ENCODE assay signal across 8 mouse cellular contexts in genomic region chr6:85452816-85453215, GRCm38 (mm10). TPM values are rescaled to one million over a fixed set of nuclear protein-coding genes. Genes with fewer than 3 reads are reported as not detected.
DNase-seq lines count a peak whose midpoint lies in the region; ATAC-seq and TF ChIP-seq lines count a peak whose summit lies in the region.

No protein-coding gene starts in this region.

- H3K9ac ChIP-seq in hindbrain, embryonic 16.5 days (ENCODE audit: low read depth, low read length): peak overlapping the region; percentile 90
- H3K9ac ChIP-seq in midbrain, postnatal 0 days (replicated peaks; ENCODE audit: low read length, poor library complexity, severe bottlenecking): peak overlapping the region; percentile 91

- TF ChIP-seq CTCF in gastrocnemius, adult 2 months (IDR thresholded peaks at IDR 0.05): no peak
- no peak; the same call in 1 of the 2 replicates for TF ChIP-seq CTCF in midbrain, postnatal 0 days (IDR thresholded peaks at IDR 0.05)

- peak overlapping the region; percentile 73 for H3K4me3 ChIP-seq in gastrocnemius, adult 2 months
- peak overlapping the region; percentile 79 for H3K4me3 ChIP-seq in hindbrain, embryonic 16.5 days (ENCODE audit: low read length)
- peak overlapping the region; percentile 85 for H3K4me3 ChIP-seq in midbrain, postnatal 0 days (ENCODE audit: low read depth, low read length)

- no peak for DNase-seq in gastrocnemius, adult 2 months
- no peak for DNase-seq in gastrocnemius, postnatal 25 days
- peak; percentile 2 for DNase-seq in thymus, postnatal 0 days (ENCODE audit: low spot score)
- DNase-seq in thymus, postnatal 14 days: no peak
- no peak for DNase-seq in midbrain, postnatal 0 days (ENCODE audit: low spot score)
- DNase-seq in thymus, adult 18-20 months: no peak
- DNase-seq in frontal cortex, adult 2 months (ENCODE audit: extremely low spot score in 1 of 2, low spot score in 1 of 2): no peak

- H3K4me1 ChIP-seq in hindbrain, embryonic 16.5 days (ENCODE audit: control insufficient read depth, insufficient read depth, low read depth, low read length): peaks cover 37% of the 10 kb centered on the region
- H3K4me1 ChIP-seq in midbrain, postnatal 0 days (ENCODE audit: insufficient read depth, low read length): peaks cover 9% of the 10 kb centered on the region

- H3K27me3 ChIP-seq in hindbrain, embryonic 16.5 days (replicated peaks; ENCODE audit: control insufficient read depth, insufficient read depth, low read length): no peaks in the 10 kb centered on the region
- H3K27me3 ChIP-seq in midbrain, postnatal 0 days (ENCODE audit: insufficient read depth, low read length): no peaks in the 10 kb centered on the region

- peak overlapping the region; percentile 88 for H3K4me2 ChIP-seq in hindbrain, embryonic 16.5 days (ENCODE audit: low read length)
- H3K4me2 ChIP-seq in midbrain, postnatal 0 days (ENCODE audit: low read depth, low read length, poor library complexity, severe bottlenecking): peak overlapping the region; percentile 85

- no peak for ATAC-seq in hindbrain, embryonic 16.5 days
- no peak for ATAC-seq in midbrain, postnatal 0 days (ENCODE audit: low FRiP score)

- 13% methylated on average over 7 of the region's 7 CpGs for WGBS in hindbrain, embryonic 16.5 days
- 8% methylated on average over 7 of the region's 7 CpGs for WGBS in midbrain, postnatal 0 days

- intact Hi-C loops in gastrocnemius, adult 2 months (cut with DNase I): loop anchor here (5.0 kb wide), 1 partner anchor 509 kb away; the partner anchor contains the start of gene Dusp11

- no peaks in the 10 kb centered on the region for H3K36me3 ChIP-seq in hindbrain, embryonic 16.5 days (ENCODE audit: control insufficient read depth, insufficient read depth, low read length)
- H3K36me3 ChIP-seq in midbrain, postnatal 0 days (ENCODE audit: insufficient read depth, low read length): no peaks in the 10 kb centered on the region

- H3K9me3 ChIP-seq in hindbrain, embryonic 16.5 days (ENCODE audit: control insufficient read depth, low read length): no peaks in the 10 kb centered on the region
- no peaks in the 10 kb centered on the region for H3K9me3 ChIP-seq in midbrain, postnatal 0 days (ENCODE audit: low read length)

- H3K27ac ChIP-seq in gastrocnemius, adult 2 months: peak overlapping the region; percentile 98
- no peak overlapping the region for H3K27ac ChIP-seq in hindbrain, embryonic 16.5 days (ENCODE audit: low read depth, low read length)
- H3K27ac ChIP-seq in midbrain, postnatal 0 days (ENCODE audit: low read depth, low read length): peak overlapping the region; percentile 95

RNA-seq across cellular contexts. Expression of gene Pradc1, which starts 1.0 kb away (rescaled TPM):
- total RNA-seq in gastrocnemius, adult 2 months (2021): 10 to 100 TPM; 14.8 to 15.9 TPM
- 10 to 100 TPM; 12.4 to 14.6 TPM for total RNA-seq in gastrocnemius, postnatal 25 days (2021)
- polyA plus RNA-seq in thymus, postnatal 0 days (2015; fragmentation: Nextera tagmentation; extraction: Ambion mirVana): 51.9 and 56.7 TPM in 2 replicates
- 33.2 and 34.9 TPM in 2 replicates for polyA plus RNA-seq in hindbrain, embryonic 16.5 days (2015; fragmentation: Nextera tagmentation; extraction: Ambion mirVana)
- 8.6 and 9.7 TPM in 2 replicates for total RNA-seq in midbrain, postnatal 0 days (2014; rRNA removed)
- 25.3 and 28.2 TPM in 2 replicates for polyA plus RNA-seq in midbrain, postnatal 0 days (2015; fragmentation: Nextera tagmentation; extraction: Ambion mirVana)
- 33.3 and 35.7 TPM in 2 replicates for polyA plus RNA-seq in frontal cortex, adult 2 months (2012; rRNA removed)

RNA-seq across cellular contexts. Expression of gene Cct7, which starts 1.5 kb away (rescaled TPM):
- total RNA-seq in gastrocnemius, adult 2 months (2021): 100 to 1,000 TPM; 127 to 135 TPM
- total RNA-seq in gastrocnemius, postnatal 25 days (2021): 100 to 1,000 TPM; 108 to 109 TPM
- 415 and 437 TPM in 2 replicates for polyA plus RNA-seq in thymus, postnatal 0 days (2015; fragmentation: Nextera tagmentation; extraction: Ambion mirVana)
- 561 TPM in 2 replicates for polyA plus RNA-seq in hindbrain, embryonic 16.5 days (2015; fragmentation: Nextera tagmentation; extraction: Ambion mirVana)
- total RNA-seq in midbrain, postnatal 0 days (2014; rRNA removed): 176 and 203 TPM in 2 replicates
- polyA plus RNA-seq in midbrain, postnatal 0 days (2015; fragmentation: Nextera tagmentation; extraction: Ambion mirVana): 502 and 505 TPM in 2 replicates
- polyA plus RNA-seq in frontal cortex, adult 2 months (2012; rRNA removed): 163 and 180 TPM in 2 replicates

RNA-seq across cellular contexts. Expression of gene Smyd5, which starts 21.0 kb away (rescaled TPM):
- 1 to 10 TPM; 8.6 TPM for total RNA-seq in gastrocnemius, adult 2 months (2021)
- 1 to 10 TPM; 5.8 to 6.1 TPM for total RNA-seq in gastrocnemius, postnatal 25 days (2021)
- 28.6 and 29.1 TPM in 2 replicates for polyA plus RNA-seq in thymus, postnatal 0 days (2015; fragmentation: Nextera tagmentation; extraction: Ambion mirVana)
- polyA plus RNA-seq in hindbrain, embryonic 16.5 days (2015; fragmentation: Nextera tagmentation; extraction: Ambion mirVana): 81.4 and 82.8 TPM in 2 replicates
- 66.6 and 71.4 TPM in 2 replicates for total RNA-seq in midbrain, postnatal 0 days (2014; rRNA removed)
- 65.6 and 66.5 TPM in 2 replicates for polyA plus RNA-seq in midbrain, postnatal 0 days (2015; fragmentation: Nextera tagmentation; extraction: Ambion mirVana)
- polyA plus RNA-seq in frontal cortex, adult 2 months (2012; rRNA removed): 62.9 and 70.6 TPM in 2 replicates

RNA-seq across cellular contexts. Expression of gene Noto, which starts 29.1 kb away (rescaled TPM):
- total RNA-seq in gastrocnemius, adult 2 months (2021): not detected
- total RNA-seq in gastrocnemius, postnatal 25 days (2021): not detected
- polyA plus RNA-seq in thymus, postnatal 0 days (2015; fragmentation: Nextera tagmentation; extraction: Ambion mirVana): 0.22 TPM in 1 of 2 replicates, not detected in the other
- polyA plus RNA-seq in hindbrain, embryonic 16.5 days (2015; fragmentation: Nextera tagmentation; extraction: Ambion mirVana): not detected in 2 replicates
- not detected in 2 replicates for total RNA-seq in midbrain, postnatal 0 days (2014; rRNA removed)
- polyA plus RNA-seq in midbrain, postnatal 0 days (2015; fragmentation: Nextera tagmentation; extraction: Ambion mirVana): not detected in 2 replicates
- polyA plus RNA-seq in frontal cortex, adult 2 months (2012; rRNA removed): not detected in 2 replicates

RNA-seq across cellular contexts. Expression of gene Fbxo41, which starts 50.0 kb away (rescaled TPM):
- total RNA-seq in gastrocnemius, adult 2 months (2021): under 1 TPM in 1 of 2 experiments, not detected in 1; 0.03 TPM
- not detected for total RNA-seq in gastrocnemius, postnatal 25 days (2021)
- 0.04 TPM in 1 of 2 replicates, not detected in the other for polyA plus RNA-seq in thymus, postnatal 0 days (2015; fragmentation: Nextera tagmentation; extraction: Ambion mirVana)
- 9.8 and 10.3 TPM in 2 replicates for polyA plus RNA-seq in hindbrain, embryonic 16.5 days (2015; fragmentation: Nextera tagmentation; extraction: Ambion mirVana)
- 58.1 and 67.3 TPM in 2 replicates for total RNA-seq in midbrain, postnatal 0 days (2014; rRNA removed)
- 12.1 and 13.3 TPM in 2 replicates for polyA plus RNA-seq in midbrain, postnatal 0 days (2015; fragmentation: Nextera tagmentation; extraction: Ambion mirVana)
- 51.0 and 52.0 TPM in 2 replicates for polyA plus RNA-seq in frontal cortex, adult 2 months (2012; rRNA removed)
